11 mouse cellular contexts compared by ENCODE assay signal in genomic region chr5:74252672-74253286, GRCm38 (mm10). TPM values are rescaled to one million over a fixed set of nuclear protein-coding genes. Genes with fewer than 3 reads are reported as not detected.
DNase-seq lines count a peak whose midpoint lies in the region; ATAC-seq lines count a peak whose summit lies in the region.
"Had no signal": no experiment of that assay in that cellular context is flagged by ENCODE, and none has a peak within 500 bp of the region (broad histone marks: within the 10 kb centered on the region; RNA-seq: fewer than 3 reads in every experiment).

No protein-coding gene starts in this region.

- DNase-seq in kidney, postnatal 14 days = no peak
- peak; percentile 76 to 84 for DNase-seq in cerebellum, adult 18-20 months
- peak; percentile 74 for DNase-seq in left cerebral cortex, postnatal 4 days
- DNase-seq in Muller cell, postnatal 12 days (ENCODE audit: inconsistent ontology term) = no peak
- DNase-seq in kidney, adult 11 months = no peak
- no peak for DNase-seq in kidney, adult 18-20 months
- DNase-seq: adrenal gland, postnatal 10 days; thymus, postnatal 36 days had no signal

- intact Hi-C loops in left cerebral cortex, postnatal 4 days (cut with DNase I) = loop anchor here (5.0 kb wide), 1 partner anchor 55 kb away; the partner anchor contains the start of gene Rasl11b

- H3K9me3 ChIP-seq in kidney, embryonic 16.5 days (ENCODE audit: low read length) = no peaks in the 10 kb centered on the region
- H3K9me3 ChIP-seq in forebrain, embryonic 15.5 days = no peaks in the 10 kb centered on the region
- H3K9me3 ChIP-seq: midbrain, embryonic 12.5 days had no signal

- no peak overlapping the region for H3K4me2 ChIP-seq in kidney, embryonic 16.5 days (replicated peaks; ENCODE audit: low read depth, low read length)
- no peak overlapping the region for H3K4me2 ChIP-seq in forebrain, embryonic 15.5 days (replicated peaks)
- H3K4me2 ChIP-seq: midbrain, embryonic 12.5 days had no signal

- no peak overlapping the region for H3K4me3 ChIP-seq in kidney, embryonic 16.5 days (ENCODE audit: low read length)
- no peak overlapping the region for H3K4me3 ChIP-seq in forebrain, embryonic 15.5 days
- H3K4me3 ChIP-seq: midbrain, embryonic 12.5 days had no signal

- no peaks in the 10 kb centered on the region for H3K27me3 ChIP-seq in kidney, embryonic 16.5 days (ENCODE audit: insufficient read depth, low read length)
- H3K27me3 ChIP-seq in forebrain, embryonic 15.5 days = no peaks in the 10 kb centered on the region
- H3K27me3 ChIP-seq: midbrain, embryonic 12.5 days had no signal

- WGBS in kidney, embryonic 16.5 days = 77% methylated on average over 6 of the region's 6 CpGs
- WGBS in forebrain, embryonic 15.5 days = 76% methylated on average over 6 of the region's 6 CpGs

- H3K27ac ChIP-seq in kidney, embryonic 16.5 days (ENCODE audit: low read length) = no peak overlapping the region; the same call in 1 of the 2 replicates
- peak overlapping the region; percentile 21; the same call in 1 of the 2 replicates for H3K27ac ChIP-seq in forebrain, embryonic 15.5 days (replicated peaks)
- H3K27ac ChIP-seq: midbrain, embryonic 12.5 days had no signal

- H3K4me1 ChIP-seq in kidney, embryonic 16.5 days (ENCODE audit: insufficient read depth, low read length) = peaks cover 28% of the 10 kb centered on the region
- peaks cover 15% of the 10 kb centered on the region for H3K4me1 ChIP-seq in forebrain, embryonic 15.5 days
- H3K4me1 ChIP-seq: midbrain, embryonic 12.5 days had no signal

- no peak overlapping the region for H3K9ac ChIP-seq in kidney, embryonic 16.5 days (replicated peaks; ENCODE audit: low read length)
- no peak overlapping the region for H3K9ac ChIP-seq in forebrain, embryonic 15.5 days (replicated peaks)
- H3K9ac ChIP-seq: midbrain, embryonic 12.5 days had no signal

- no peaks in the 10 kb centered on the region for H3K36me3 ChIP-seq in kidney, embryonic 16.5 days (ENCODE audit: insufficient read depth, low read length)
- no peaks in the 10 kb centered on the region for H3K36me3 ChIP-seq in forebrain, embryonic 15.5 days
- H3K36me3 ChIP-seq: midbrain, embryonic 12.5 days had no signal

- 0 out of 2 replicates have a peak, but pooled peaks have one; percentile 27 for ATAC-seq in kidney, embryonic 16.5 days (ENCODE audit: low FRiP score, low TSS enrichment)
- peak; percentile 59 for ATAC-seq in forebrain, embryonic 15.5 days (replicated peaks)

RNA-seq across cellular contexts. Expression of gene Rasl11b, which starts 57.7 kb away (rescaled TPM):
- polyA plus RNA-seq in kidney, embryonic 16.5 days (2015; fragmentation: Nextera tagmentation; extraction: Ambion mirVana) = 75.1 and 78.0 TPM in 2 replicates
- polyA plus RNA-seq in forebrain, embryonic 15.5 days (2015; fragmentation: Nextera tagmentation; extraction: Ambion mirVana) = 30.9 TPM in 2 replicates
- 10 to 100 TPM; 42.7 to 50.6 TPM for total RNA-seq in left cerebral cortex, postnatal 4 days (2021)

Comparison
In these comparisons a context has a peak if more than half of its experiments do, and no peak if none do; other contexts are left out.
1. DNase-seq: peak in cerebellum, adult 18-20 months (2 of 2) and left cerebral cortex, postnatal 4 days (single experiment); none in kidney, postnatal 14 days (single experiment), Muller cell, postnatal 12 days (single experiment), kidney, adult 11 months (single experiment) and kidney, adult 18-20 months (single experiment).